Mouse (Mus musculus) forebrain, embryonic 10.5 days (tissue): ENCODE results near the gene Amz1. TPM values are rescaled to one million over a fixed set of nuclear protein-coding genes. Genes with fewer than 3 reads are reported as not detected.

Source experiments
- DNase-seq: peaks from one replicate; pipeline ENCODE4 v3.0.0-alpha.2; 2017; ENCODE audit warnings: low spot score; ENCODE audit errors: extremely low spot score
- H3K27ac ChIP-seq: fragments of 300-500 bp; sonication (generic); 2 replicates; pipeline ENCODE4 v1.5.1; 2016; ENCODE audit warnings: mild to moderate bottlenecking
- H3K27me3 ChIP-seq: fragments of 300-500 bp; sonication (generic); 2 replicates; pipeline ENCODE4 v1.6.1; 2016; ENCODE audit warnings: mild to moderate bottlenecking; ENCODE audit not compliant: poor library complexity, severe bottlenecking
- H3K36me3 ChIP-seq: fragments of 300-500 bp; sonication (generic); replicated peaks from 2 replicates; pipeline ENCODE4 v1.6.1; 2016; ENCODE audit warnings: mild to moderate bottlenecking, moderate library complexity
- H3K4me1 ChIP-seq: fragments of 300-500 bp; sonication (generic); 2 replicates; pipeline ENCODE4 v1.6.1; 2016
- H3K4me3 ChIP-seq: fragments of 300-500 bp; sonication (generic); 2 replicates; pipeline ENCODE4 v1.5.1; 2016; ENCODE audit warnings: mild to moderate bottlenecking, moderate library complexity
- H3K9me3 ChIP-seq: fragments of 300-500 bp; sonication (generic); 2 replicates; pipeline ENCODE4 v1.6.1; 2016; ENCODE audit warnings: mild to moderate bottlenecking, moderate library complexity
- WGBS: fragments of 180-500 bp; shearing (Covaris S2); methylation state at CpG from one replicate; pipeline ENCODE4 v1.1.7; 2016; 5-methylcytosine and 5-hydroxymethylcytosine counted together
- polyA plus RNA-seq: library from polyadenylated mRNA; unstranded; fragments of >200 nt; fragmentation: Nextera tagmentation; extraction: Ambion mirVana; gene quantifications from 2 replicates; pipeline ENCODE4 v1.2.1, GENCODE M21; 2016

Amz1 gene
- 0.63 and 0.66 TPM in 2 replicates for polyA plus RNA-seq

DNA sequence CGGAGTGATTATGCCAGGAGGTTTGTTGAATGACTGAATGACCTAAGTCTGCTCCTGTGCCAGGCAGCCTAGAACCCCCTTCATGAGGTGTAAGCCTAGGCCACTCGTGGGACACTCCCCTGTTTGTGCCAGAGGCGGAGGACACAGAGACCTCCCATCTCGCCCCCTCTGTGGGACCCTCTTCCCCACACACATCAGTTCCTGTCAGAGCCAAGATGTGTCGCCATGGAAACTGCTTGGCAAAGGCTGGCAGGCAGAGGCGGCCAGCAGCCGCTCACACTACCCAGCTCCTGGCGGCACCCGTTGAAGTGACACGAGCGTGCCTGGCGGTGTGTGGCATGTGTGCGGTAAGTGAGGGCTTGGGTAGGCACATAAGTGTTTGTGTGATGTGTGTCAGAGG lies at the start of gene Amz1:
TSS of gene Amz1 (plus strand) at position 306 of the 400 bp plus-strand sequence.
- 0 out of 2 replicates have a peak, but pooled peaks cover 3% of the 10 kb centered on the region for H3K4me1 ChIP-seq
- no peak within 1 kb of the TSS; the same call in 1 of the 2 replicates for H3K27ac ChIP-seq
- DNase-seq, result no peak
- no peaks in the 10 kb centered on the region for H3K9me3 ChIP-seq
- WGBS, result 85% methylated on average over 13 of the region's 13 CpGs
- H3K27me3 ChIP-seq, result no peaks in the 10 kb centered on the region
- peaks cover 15% of the 10 kb centered on the region for H3K36me3 ChIP-seq
- no peak within 1 kb of the TSS for H3K4me3 ChIP-seq

DNA sequence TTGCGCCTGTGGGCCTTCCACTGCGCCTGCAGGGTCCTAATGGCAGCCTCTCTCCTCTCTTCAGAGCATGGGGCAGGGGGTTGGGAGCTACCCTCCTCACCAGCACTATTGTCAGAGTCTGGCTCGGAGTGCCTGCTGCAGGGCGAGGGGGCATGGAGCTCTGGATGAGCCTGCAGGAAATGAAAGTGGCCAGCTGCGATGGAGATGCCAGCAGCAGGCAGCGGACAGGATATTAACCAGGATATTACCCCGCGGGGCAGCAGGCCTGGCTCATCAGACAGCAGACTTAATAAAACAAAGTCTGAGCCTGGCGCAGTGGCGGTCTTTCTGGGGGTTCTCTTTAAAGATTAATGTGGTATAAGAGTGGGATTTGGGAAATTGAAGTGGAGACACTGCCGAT lies 48.8 kb upstream of the Amz1 start:
- no peak for DNase-seq
- no peaks in the 10 kb centered on the region for H3K27me3 ChIP-seq
- H3K4me1 ChIP-seq, result no peaks in the 10 kb centered on the region
- H3K36me3 ChIP-seq, result peaks cover 90% of the 10 kb centered on the region
- 92% methylated on average over 11 of the region's 11 CpGs for WGBS
- H3K4me3 ChIP-seq, result no peak overlapping the region
- H3K9me3 ChIP-seq, result no peaks in the 10 kb centered on the region
- no peak overlapping the region for H3K27ac ChIP-seq

GRCm38 (mm10) chr5:140675640-140676039 lies 48.3 kb upstream of the Amz1 start:
- peaks cover 91% of the 10 kb centered on the region for H3K36me3 ChIP-seq
- no peak overlapping the region for H3K27ac ChIP-seq
- no peak overlapping the region for H3K4me3 ChIP-seq
- no peak for DNase-seq
- H3K9me3 ChIP-seq, result no peaks in the 10 kb centered on the region
- H3K4me1 ChIP-seq, result no peaks in the 10 kb centered on the region
- no peaks in the 10 kb centered on the region for H3K27me3 ChIP-seq
- WGBS, result 91% methylated on average over 11 of the region's 11 CpGs

DNA sequence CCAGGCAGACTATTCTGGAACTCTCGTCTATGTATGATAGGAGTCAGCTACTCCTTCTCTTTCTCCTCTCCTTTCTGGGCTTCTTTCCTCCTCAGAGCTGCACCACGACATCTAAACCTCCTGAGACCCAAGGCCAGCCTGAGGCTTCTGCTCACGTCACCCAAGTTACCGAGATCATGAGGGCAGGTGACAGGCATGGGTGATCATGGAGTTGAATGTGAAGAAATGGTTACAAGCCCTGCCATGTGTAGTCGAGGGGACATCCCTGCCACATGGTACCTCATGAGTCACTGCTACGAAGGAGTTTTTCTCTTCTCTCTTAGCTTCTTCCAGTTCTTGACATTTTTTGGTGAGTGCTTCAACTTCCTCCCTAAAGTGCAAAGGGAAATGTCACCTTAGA lies 46.8 kb upstream of the Amz1 start:
- H3K27ac ChIP-seq, result no peak overlapping the region
- WGBS, result 90% methylated on average over 6 of the region's 6 CpGs
- H3K36me3 ChIP-seq, result peaks cover 92% of the 10 kb centered on the region
- H3K4me1 ChIP-seq, result no peaks in the 10 kb centered on the region
- H3K9me3 ChIP-seq, result no peaks in the 10 kb centered on the region
- no peaks in the 10 kb centered on the region for H3K27me3 ChIP-seq
- DNase-seq, result no peak
- no peak overlapping the region for H3K4me3 ChIP-seq

- Histone ChIP-seq H3K4me3 (no peak overlapping the region), H3K36me3 (peaks cover 81% of the 10 kb centered on the region)
- WGBS, result 84% methylated on average over 6 of the region's 6 CpGs
These were observed 43.9 kb upstream of the Amz1 start for GRCm38 (mm10) chr5:140680051-140680450.

DNA sequence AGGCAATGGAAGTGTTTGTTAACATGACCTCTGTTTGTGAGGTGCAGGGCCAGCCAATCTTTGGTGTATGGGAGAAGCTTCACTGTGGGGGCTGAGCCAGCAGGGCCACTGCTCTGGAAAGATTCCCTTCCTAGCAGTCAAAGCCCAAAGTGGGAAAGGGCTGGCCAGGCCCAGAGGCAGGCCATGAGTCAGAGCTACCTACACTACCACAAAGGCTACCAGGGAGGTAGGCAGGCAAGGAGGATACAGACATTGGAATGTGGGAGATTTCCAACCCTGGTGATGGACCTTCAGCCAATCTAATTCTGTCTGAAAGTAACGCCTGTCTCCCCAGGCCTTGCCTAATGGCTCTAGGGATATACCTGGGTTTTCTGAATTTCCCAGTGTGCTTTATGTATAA lies 43.0 kb upstream of the Amz1 start:
- WGBS, result 88% methylated on average over 1 of the region's 1 CpGs
- H3K36me3 ChIP-seq, result peaks cover 77% of the 10 kb centered on the region

More at GRCm38 (mm10) chr5:140680051-140680450, 43.9 kb upstream of the Amz1 start:
- Histone ChIP-seq H3K4me1 (0 out of 2 replicates have a peak, but pooled peaks cover 3% of the 10 kb centered on the region), H3K27me3 (no peaks in the 10 kb centered on the region), H3K9me3 (no peaks in the 10 kb centered on the region), H3K27ac (no peak overlapping the region)
- no peak for DNase-seq

GRCm38 (mm10) chr5:140682113-140682512 lies 41.8 kb upstream of the Amz1 start:
- no peak overlapping the region for H3K27ac ChIP-seq
- H3K4me1 ChIP-seq, result 0 out of 2 replicates have a peak, but pooled peaks cover 3% of the 10 kb centered on the region
- no peak overlapping the region for H3K4me3 ChIP-seq
- H3K27me3 ChIP-seq, result no peaks in the 10 kb centered on the region
- WGBS, result 98% methylated on average over 6 of the region's 6 CpGs
- peaks cover 77% of the 10 kb centered on the region for H3K36me3 ChIP-seq
- no peaks in the 10 kb centered on the region for H3K9me3 ChIP-seq
- no peak for DNase-seq

More for the DNA sequence above, 43.0 kb upstream of the Amz1 start:
- H3K4me1 ChIP-seq, result 0 out of 2 replicates have a peak, but pooled peaks cover 3% of the 10 kb centered on the region
- no peak for DNase-seq
- no peak overlapping the region for H3K27ac ChIP-seq
- H3K27me3 ChIP-seq, result no peaks in the 10 kb centered on the region
- H3K4me3 ChIP-seq, result no peak overlapping the region
- H3K9me3 ChIP-seq, result no peaks in the 10 kb centered on the region

GRCm38 (mm10) chr5:140684343-140685148 lies 39.4 kb upstream of the Amz1 start:
- 68% methylated on average over 16 of the region's 16 CpGs for WGBS

GRCm38 (mm10) chr5:140688434-140688833 lies 35.5 kb upstream of the Amz1 start:
- Histone ChIP-seq H3K4me3 (no peak overlapping the region), H3K9me3 (no peaks in the 10 kb centered on the region), H3K27me3 (no peaks in the 10 kb centered on the region), H3K36me3 (peaks cover 79% of the 10 kb centered on the region), H3K4me1 (0 out of 2 replicates have a peak, but pooled peaks cover 3% of the 10 kb centered on the region), H3K27ac (no peak overlapping the region)
- no peak for DNase-seq
- WGBS, result 88% methylated on average over 3 of the region's 3 CpGs

More at GRCm38 (mm10) chr5:140684343-140685148, 39.4 kb upstream of the Amz1 start:
- Histone ChIP-seq H3K27me3 (no peaks in the 10 kb centered on the region), H3K27ac (no peak overlapping the region), H3K9me3 (no peaks in the 10 kb centered on the region), H3K4me3 (no peak overlapping the region), H3K4me1 (0 out of 2 replicates have a peak, but pooled peaks cover 3% of the 10 kb centered on the region), H3K36me3 (peaks cover 78% of the 10 kb centered on the region)
- no peak for DNase-seq

- Histone ChIP-seq H3K27ac (no peak overlapping the region), H3K4me3 (no peak overlapping the region), H3K36me3 (peaks cover 85% of the 10 kb centered on the region), H3K27me3 (no peaks in the 10 kb centered on the region), H3K4me1 (peaks cover 28% of the 10 kb centered on the region), H3K9me3 (no peaks in the 10 kb centered on the region)
- DNase-seq, result no peak
- 87% methylated on average over 7 of the region's 7 CpGs for WGBS
These were observed 27.9 kb upstream of the Amz1 start for GRCm38 (mm10) chr5:140695987-140696386.

DNA sequence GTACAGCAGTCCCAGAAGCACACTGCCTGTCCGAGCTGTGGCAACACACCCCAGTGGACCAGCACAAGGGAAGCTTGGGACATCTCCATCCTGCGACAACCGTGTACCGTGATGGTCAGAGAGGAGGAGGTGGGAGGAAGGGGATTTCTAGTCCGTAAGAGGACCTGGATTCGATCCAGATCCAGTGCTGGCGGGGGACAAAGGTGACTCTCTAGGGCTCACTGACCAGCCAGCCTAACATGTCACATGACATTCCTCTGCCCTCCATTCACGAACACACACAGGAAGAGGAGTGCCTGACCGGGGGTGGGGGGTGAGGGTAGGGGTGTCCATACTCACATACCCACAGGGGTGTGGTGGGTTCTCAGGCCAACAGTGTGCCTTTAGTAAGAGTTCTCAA lies 24.2 kb upstream of the Amz1 start:
- Histone ChIP-seq H3K27ac (no peak overlapping the region), H3K4me1 (peaks cover 58% of the 10 kb centered on the region), H3K4me3 (no peak overlapping the region), H3K9me3 (no peaks in the 10 kb centered on the region), H3K27me3 (no peaks in the 10 kb centered on the region), H3K36me3 (peaks cover 48% of the 10 kb centered on the region)
- no peak for DNase-seq
- WGBS, result 91% methylated on average over 9 of the region's 9 CpGs

- peak; percentile 60 for DNase-seq
- 0% methylated on average over 25 of the region's 25 CpGs for WGBS
These were observed 22.3 kb upstream of the Amz1 start for GRCm38 (mm10) chr5:140701661-140702060.

GRCm38 (mm10) chr5:140702103-140702513 lies 21.8 kb upstream of the Amz1 start, which contains the start of gene Iqce:
Gene Iqce (minus strand): TSS chr5:140702378.
- H3K4me3 ChIP-seq, result peak within 1 kb of the TSS; percentile 84
- H3K4me1 ChIP-seq, result peaks cover 69% of the 10 kb centered on the region
- peak within 1 kb of the TSS; percentile 94 for H3K27ac ChIP-seq
- H3K27me3 ChIP-seq, result no peaks in the 10 kb centered on the region
- H3K36me3 ChIP-seq, result peaks cover 35% of the 10 kb centered on the region
- WGBS, result under 1% methylated on average over 33 of the region's 33 CpGs
- H3K9me3 ChIP-seq, result no peaks in the 10 kb centered on the region
- peak; percentile 97 for DNase-seq

More at GRCm38 (mm10) chr5:140701661-140702060, 22.3 kb upstream of the Amz1 start:
- Histone ChIP-seq H3K4me3 (peak overlapping the region; percentile 84), H3K9me3 (no peaks in the 10 kb centered on the region), H3K36me3 (peaks cover 35% of the 10 kb centered on the region), H3K27me3 (no peaks in the 10 kb centered on the region), H3K27ac (peak overlapping the region; percentile 94), H3K4me1 (peaks cover 70% of the 10 kb centered on the region)
